Mouse (Mus musculus): ENCODE data around the gene Ric1. TPM values are rescaled to one million over a fixed set of nuclear protein-coding genes. Genes with fewer than 3 reads are reported as not detected.
"Not testable (repeated sequence)": the region's sequence is repeated elsewhere in the genome, so short reads cannot be mapped to it uniquely, and the experiment has no call there.

The Ric1 gene
- polyA plus RNA-seq, 1 experiment = not detected

GRCm38 (mm10) chr19:29527299-29527698 is 5.2 kb downstream of the Ric1 start:
- Histone ChIP-seq H3K27ac (ENCODE audit: insufficient read depth, low read depth, low read length) (no peak overlapping the region), H3K4me3 (ENCODE audit: insufficient read depth, low read depth, low read length) (no peak overlapping the region), H3K4me1 (ENCODE audit: control insufficient read depth, insufficient read depth, low read length) (no peaks in the 10 kb centered on the region)
- TF ChIP-seq CTCF (IDR thresholded peaks at IDR 0.05; ENCODE audit: insufficient read depth, low read depth, low read length) = no peak
- TF ChIP-seq POLR2A (IDR thresholded peaks at IDR 0.05; ENCODE audit: insufficient read depth, low read depth, low read length) = no peak
- 91% methylated on average over 4 of the region's 4 CpGs for WGBS

DNA sequence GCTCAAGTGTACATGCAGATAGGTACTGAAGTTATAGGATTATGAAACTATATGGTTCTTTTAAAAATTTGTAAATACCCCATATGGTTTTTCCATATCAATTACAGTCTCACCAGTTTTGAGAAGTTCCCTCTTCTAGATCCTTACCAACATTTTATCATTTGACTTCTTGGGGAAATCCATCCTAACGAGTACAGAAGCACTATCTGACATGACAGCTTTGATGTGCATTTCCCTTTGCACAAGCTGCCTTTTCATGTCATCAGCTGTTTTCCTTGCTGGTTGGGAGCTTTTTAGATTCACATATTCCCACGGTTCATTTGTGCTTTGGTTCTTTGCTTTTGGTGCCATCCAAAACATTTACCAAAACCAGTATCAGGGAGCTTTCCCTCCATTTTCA is 6.5 kb downstream of the Ric1 start:
- H3K4me1 ChIP-seq (ENCODE audit: control insufficient read depth, insufficient read depth, low read length) = no peaks in the 10 kb centered on the region
- WGBS = 77% methylated on average over 2 of the region's 2 CpGs
- H3K4me3 ChIP-seq (ENCODE audit: insufficient read depth, low read depth, low read length) = no peak overlapping the region
- TF ChIP-seq CTCF (IDR thresholded peaks at IDR 0.05; ENCODE audit: insufficient read depth, low read depth, low read length) (no peak), POLR2A (IDR thresholded peaks at IDR 0.05; ENCODE audit: insufficient read depth, low read depth, low read length) (no peak)
- no peak overlapping the region for H3K27ac ChIP-seq (ENCODE audit: insufficient read depth, low read depth, low read length)

GRCm38 (mm10) chr19:29534030-29534429 is 11.9 kb downstream of the Ric1 start:
- Histone ChIP-seq H3K27ac (ENCODE audit: insufficient read depth, low read depth, low read length) (no peak overlapping the region), H3K4me3 (ENCODE audit: insufficient read depth, low read depth, low read length) (no peak overlapping the region), H3K4me1 (ENCODE audit: control insufficient read depth, insufficient read depth, low read length) (no peaks in the 10 kb centered on the region)
- TF ChIP-seq POLR2A (IDR thresholded peaks at IDR 0.05; ENCODE audit: insufficient read depth, low read depth, low read length) = no peak
- TF ChIP-seq CTCF (IDR thresholded peaks at IDR 0.05; ENCODE audit: insufficient read depth, low read depth, low read length) = no peak
- 92% methylated on average over 5 of the region's 5 CpGs for WGBS

GRCm38 (mm10) chr19:29542256-29542970 is 20.3 kb downstream of the Ric1 start:
- TF ChIP-seq CTCF (IDR thresholded peaks at IDR 0.05; ENCODE audit: insufficient read depth, low read depth, low read length) (no peak), POLR2A (IDR thresholded peaks at IDR 0.05; ENCODE audit: insufficient read depth, low read depth, low read length) (no peak)
- WGBS = 53% methylated on average over 8 of the region's 8 CpGs
- Histone ChIP-seq H3K4me3 (ENCODE audit: insufficient read depth, low read depth, low read length) (no peak overlapping the region), H3K4me1 (ENCODE audit: control insufficient read depth, insufficient read depth, low read length) (peaks cover 4% of the 10 kb centered on the region; the same call in 1 of the 2 replicates), H3K27ac (ENCODE audit: insufficient read depth, low read depth, low read length) (no peak overlapping the region)

DNA sequence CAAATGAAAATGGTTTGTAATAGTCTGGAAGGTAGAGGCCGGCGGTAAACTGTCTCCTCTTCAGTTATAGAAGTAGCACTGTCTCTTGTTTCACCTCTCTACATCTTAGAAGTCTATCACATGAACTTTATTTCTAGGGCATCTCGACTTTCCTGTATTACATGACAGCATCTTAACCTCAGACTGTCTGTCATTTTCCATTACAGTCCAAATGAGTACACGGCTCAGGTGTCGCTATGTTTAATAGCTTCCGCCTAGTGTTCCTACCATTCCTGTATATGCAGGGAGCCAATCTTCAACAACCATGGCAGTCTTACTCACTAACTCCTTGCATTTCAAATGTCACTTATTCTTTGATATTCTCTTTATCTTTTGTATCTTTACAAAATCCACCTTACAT is 21.9 kb downstream of the Ric1 start:
- H3K27ac ChIP-seq (ENCODE audit: insufficient read depth, low read depth, low read length) = no peak overlapping the region
- peaks cover 4% of the 10 kb centered on the region; the same call in 1 of the 2 replicates for H3K4me1 ChIP-seq (ENCODE audit: control insufficient read depth, insufficient read depth, low read length)
- WGBS = 95% methylated on average over 6 of the region's 6 CpGs
- TF ChIP-seq POLR2A (IDR thresholded peaks at IDR 0.05; ENCODE audit: insufficient read depth, low read depth, low read length) = no peak
- TF ChIP-seq CTCF (IDR thresholded peaks at IDR 0.05; ENCODE audit: insufficient read depth, low read depth, low read length) = no peak
- H3K4me3 ChIP-seq (ENCODE audit: insufficient read depth, low read depth, low read length) = no peak overlapping the region

DNA sequence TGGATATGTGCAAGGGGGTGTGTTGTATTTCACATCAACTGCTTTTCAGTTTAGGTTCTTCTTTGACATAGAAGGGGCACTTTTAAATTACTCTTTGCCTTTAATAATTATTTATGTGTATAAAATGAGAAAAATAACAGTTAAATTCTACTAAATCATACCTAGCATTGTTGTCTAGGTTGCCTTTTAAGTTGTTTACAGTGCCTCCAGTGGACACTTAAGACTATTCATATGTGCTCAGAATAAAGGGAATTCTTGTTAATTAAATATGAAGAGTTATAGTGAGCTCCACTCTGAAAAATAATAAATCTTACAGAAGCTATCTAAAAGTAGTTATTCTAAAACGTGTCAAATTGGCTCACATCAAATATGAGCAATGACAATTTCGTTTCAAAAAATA is 28.5 kb downstream of the Ric1 start:
- Histone ChIP-seq H3K27ac (ENCODE audit: insufficient read depth, low read depth, low read length) (no peak overlapping the region), H3K4me1 (ENCODE audit: control insufficient read depth, insufficient read depth, low read length) (no peaks in the 10 kb centered on the region), H3K4me3 (ENCODE audit: insufficient read depth, low read depth, low read length) (no peak overlapping the region)
- TF ChIP-seq POLR2A (IDR thresholded peaks at IDR 0.05; ENCODE audit: insufficient read depth, low read depth, low read length) (no peak), CTCF (IDR thresholded peaks at IDR 0.05; ENCODE audit: insufficient read depth, low read depth, low read length) (no peak)
- WGBS = 93% methylated on average over 2 of the region's 2 CpGs

DNA sequence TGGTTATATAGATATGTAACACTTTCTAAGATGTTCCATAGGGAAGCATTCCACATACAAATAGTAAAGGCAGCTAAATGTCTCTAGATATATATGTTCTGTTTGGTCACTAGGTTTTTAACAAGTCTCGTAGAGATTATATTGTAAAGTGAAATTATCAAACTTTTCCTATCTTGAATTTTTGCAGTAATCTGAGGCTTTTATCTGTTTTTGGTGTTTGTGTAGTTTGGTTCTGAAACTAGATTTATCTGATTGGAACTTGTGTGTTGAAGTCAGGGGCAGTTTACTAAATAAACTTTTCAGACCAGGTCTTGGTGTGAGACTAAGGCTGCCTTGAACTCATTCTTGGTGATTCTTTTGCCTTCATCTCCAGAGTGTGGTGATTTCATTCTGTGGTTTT is 29.0 kb downstream of the Ric1 start:
- TF ChIP-seq CTCF (IDR thresholded peaks at IDR 0.05; ENCODE audit: insufficient read depth, low read depth, low read length) (no peak), POLR2A (IDR thresholded peaks at IDR 0.05; ENCODE audit: insufficient read depth, low read depth, low read length) (no peak)
- Histone ChIP-seq H3K4me3 (ENCODE audit: insufficient read depth, low read depth, low read length) (no peak overlapping the region), H3K4me1 (ENCODE audit: control insufficient read depth, insufficient read depth, low read length) (no peaks in the 10 kb centered on the region), H3K27ac (ENCODE audit: insufficient read depth, low read depth, low read length) (no peak overlapping the region)
- WGBS = 100% methylated on average over 1 of the region's 1 CpGs

DNA sequence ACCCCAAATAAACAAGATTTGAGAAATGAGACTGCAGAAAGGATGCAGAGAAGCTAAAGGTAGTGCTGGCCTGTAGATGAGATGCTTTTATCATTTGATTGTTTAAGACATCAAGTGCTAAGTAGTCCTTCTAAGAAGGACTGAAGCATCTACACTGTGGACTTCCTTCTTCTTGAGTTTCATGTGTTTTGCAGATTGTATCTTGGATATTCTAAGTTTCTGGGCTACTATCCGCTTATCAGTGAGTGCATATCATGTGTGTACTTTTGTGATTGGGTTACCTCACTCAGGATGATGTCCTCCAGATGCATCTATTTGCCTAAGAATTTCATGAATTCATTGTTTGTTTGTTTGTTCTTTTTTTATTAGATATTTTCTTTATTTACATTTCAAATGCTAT is 29.9 kb downstream of the Ric1 start:
- 100% methylated on average over 1 of the region's 1 CpGs for WGBS
- not testable (repeated sequence) for H3K27ac ChIP-seq (ENCODE audit: insufficient read depth, low read depth, low read length); H3K4me3 ChIP-seq (ENCODE audit: insufficient read depth, low read depth, low read length); H3K4me1 ChIP-seq (ENCODE audit: control insufficient read depth, insufficient read depth, low read length)

DNA sequence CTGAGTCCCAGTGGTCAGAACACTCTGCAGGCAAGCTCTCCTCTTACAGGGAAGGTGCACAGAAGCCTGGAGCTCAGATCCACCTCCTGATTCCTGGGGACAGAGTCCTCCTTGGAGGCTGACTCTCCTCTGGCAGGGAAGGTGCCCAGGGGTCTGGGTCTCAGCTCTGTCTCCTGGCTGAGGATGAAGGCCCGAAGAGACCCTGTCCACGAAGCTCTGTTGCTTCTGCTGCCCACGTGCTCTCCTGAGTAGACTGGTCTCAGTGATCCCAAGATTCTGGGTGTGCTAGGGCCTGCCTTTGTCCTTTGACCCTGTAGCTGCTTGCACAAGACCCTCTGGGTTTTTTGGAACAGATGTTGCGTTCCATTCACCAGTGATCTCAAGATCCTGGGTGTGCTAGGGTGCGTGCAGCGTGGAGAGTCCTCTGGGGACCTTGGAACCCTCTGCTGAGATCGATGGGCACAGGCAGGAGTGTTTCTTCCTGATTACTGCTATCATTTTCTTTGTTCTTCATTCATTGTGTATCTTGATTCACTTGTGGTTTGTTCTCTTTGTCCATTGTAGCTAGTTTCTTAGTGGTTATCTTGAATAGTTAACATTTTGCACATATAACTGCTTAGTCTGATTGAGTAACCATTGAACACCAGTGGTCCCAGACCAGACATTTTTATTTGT is 35.2 kb downstream of the Ric1 start:
- not testable (repeated sequence) for H3K4me1 ChIP-seq (ENCODE audit: control insufficient read depth, insufficient read depth, low read length); H3K4me3 ChIP-seq (ENCODE audit: insufficient read depth, low read depth, low read length); H3K27ac ChIP-seq (ENCODE audit: insufficient read depth, low read depth, low read length)
- 91% methylated on average over 7 of the region's 7 CpGs for WGBS
